Mouse (Mus musculus): ENCODE measurements at regions not wholly inside any gene's neighbourhood (a gene's known extent, or its start where the extent isn't known, plus 50 kb on each side); places are given as distances from the start of the nearest gene placed in this dataset.

DNA sequence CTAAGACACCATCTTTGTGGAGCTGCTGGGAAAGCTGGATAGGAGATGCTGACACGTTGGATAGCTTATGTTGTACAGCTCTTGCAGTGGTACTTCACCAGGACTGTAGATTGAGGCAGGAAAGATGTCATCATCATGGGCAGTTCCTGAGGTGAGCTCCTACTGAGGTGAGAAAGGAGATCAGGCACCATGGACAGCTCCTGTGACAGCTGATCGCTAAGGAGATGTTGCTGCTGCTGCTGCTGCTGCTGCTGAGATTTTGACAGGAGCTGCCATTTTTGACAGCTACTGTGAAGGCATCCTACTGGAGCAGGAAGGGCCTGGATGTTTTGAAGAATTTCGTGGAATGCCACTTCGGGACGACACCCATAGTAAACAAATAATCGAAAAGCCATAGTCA, 152.6 kb downstream of the Adam29 start:
- Histone ChIP-seq H3K4me3 (no peak overlapping the region), H3K27me3 (no peaks in the 10 kb centered on the region), H3K9me3 (replicated peaks) (no peaks in the 10 kb centered on the region), H3K9ac (no peak overlapping the region), H3K4me2 (replicated peaks) (no peak overlapping the region), H3K36me3 (no peaks in the 10 kb centered on the region), H3K4me1 (no peaks in the 10 kb centered on the region), H3K27ac (no peak overlapping the region)
- 65% methylated on average over 6 of the region's 6 CpGs for WGBS
- ATAC-seq (ENCODE audit: low FRiP score): no peak

DNA sequence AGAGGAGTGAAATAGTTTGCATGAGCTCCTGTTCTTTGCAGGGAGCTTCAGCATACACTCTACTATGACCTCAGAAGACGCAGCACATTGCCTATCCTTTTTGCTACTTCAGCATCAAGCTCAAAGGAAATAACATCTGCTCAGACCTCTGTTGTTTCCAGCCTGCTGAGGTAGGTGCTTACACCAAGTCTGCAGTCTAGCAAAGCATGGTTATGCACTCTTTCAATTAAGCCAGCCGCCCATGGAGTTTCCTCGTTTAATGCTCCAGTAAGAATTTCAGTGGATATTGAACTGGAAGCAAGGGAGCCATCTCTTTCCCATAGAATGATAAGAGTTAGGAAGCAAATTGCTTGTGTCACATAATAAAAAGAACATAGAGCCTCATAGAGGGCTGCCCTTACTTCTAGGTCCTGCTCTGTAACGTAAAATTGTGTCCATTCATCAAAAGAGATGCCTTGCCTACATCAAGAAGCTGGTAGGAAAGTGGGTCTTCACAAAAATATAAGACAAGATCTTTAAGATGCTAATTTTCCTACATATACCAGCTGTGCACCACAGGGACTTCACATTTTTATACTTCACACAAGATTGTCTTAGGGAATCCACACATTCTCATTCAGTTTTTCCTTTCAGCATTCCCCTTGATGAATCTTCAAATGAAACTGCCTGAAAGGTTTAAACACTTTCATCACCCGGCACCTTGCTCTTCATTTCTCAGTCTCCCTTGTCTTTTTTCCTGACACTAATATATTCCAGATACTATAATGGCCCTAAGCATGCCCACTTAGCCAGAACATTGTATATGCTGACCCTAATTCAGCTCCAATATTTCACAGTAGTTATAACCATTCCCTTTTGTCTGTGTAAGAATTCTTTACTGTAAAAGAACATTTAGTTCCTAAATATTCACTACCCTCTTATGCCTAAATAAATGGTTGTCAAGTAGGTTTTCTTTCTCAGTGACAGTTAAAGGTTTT, 182.2 kb downstream of the Adam29 start:
- no peaks in the 10 kb centered on the region for H3K36me3 ChIP-seq
- no peak for ATAC-seq (ENCODE audit: low FRiP score)
- H3K4me2 ChIP-seq (replicated peaks): no peak overlapping the region
- H3K4me3 ChIP-seq: no peak overlapping the region
- no peaks in the 10 kb centered on the region for H3K9me3 ChIP-seq (replicated peaks)
- H3K4me1 ChIP-seq: no peaks in the 10 kb centered on the region
- WGBS: 80% methylated on average over 5 of the region's 5 CpGs
- no peak overlapping the region for H3K9ac ChIP-seq
- H3K27me3 ChIP-seq: no peaks in the 10 kb centered on the region
- no peak overlapping the region for H3K27ac ChIP-seq

DNA sequence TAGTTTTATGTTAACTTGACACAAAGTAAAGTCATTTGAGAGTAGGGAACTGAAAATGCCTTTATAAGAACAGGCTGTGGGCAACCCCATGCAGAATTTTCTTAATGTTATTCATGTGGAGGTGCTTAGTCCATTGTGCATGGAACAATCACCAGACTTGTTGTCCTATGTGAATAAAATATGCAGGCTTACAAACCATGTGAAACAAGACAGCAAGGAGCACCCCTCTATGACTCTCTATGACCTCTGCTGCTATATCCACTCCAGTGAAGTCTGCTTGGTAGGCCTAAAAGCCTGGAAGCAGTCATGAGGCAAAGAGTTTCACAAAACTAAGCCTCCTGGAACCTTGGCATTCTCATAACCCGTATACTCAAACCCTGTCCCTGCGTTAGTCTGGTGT, 215.0 kb downstream of the Adam29 start:
- Histone ChIP-seq H3K4me1 (no peaks in the 10 kb centered on the region), H3K36me3 (no peaks in the 10 kb centered on the region), H3K9ac (no peak overlapping the region), H3K27me3 (no peaks in the 10 kb centered on the region), H3K9me3 (replicated peaks) (no peaks in the 10 kb centered on the region), H3K27ac (no peak overlapping the region), H3K4me2 (replicated peaks) (no peak overlapping the region), H3K4me3 (no peak overlapping the region)
- 0 out of 2 replicates have a peak, but pooled peaks have one; percentile 26 for ATAC-seq (ENCODE audit: low FRiP score)
- 84% methylated on average over 2 of the region's 2 CpGs for WGBS

GRCm38 (mm10) chr8:55680436-55680835, 226.3 kb downstream of the Adam29 start:
- no peak for ATAC-seq (ENCODE audit: low FRiP score)
- no peaks in the 10 kb centered on the region for H3K9me3 ChIP-seq (replicated peaks)
- H3K4me1 ChIP-seq: no peaks in the 10 kb centered on the region
- H3K9ac ChIP-seq: no peak overlapping the region
- H3K27me3 ChIP-seq: no peaks in the 10 kb centered on the region
- WGBS: 83% methylated on average over 1 of the region's 1 CpGs
- H3K27ac ChIP-seq: no peak overlapping the region
- no peaks in the 10 kb centered on the region for H3K36me3 ChIP-seq
- H3K4me3 ChIP-seq: no peak overlapping the region
- H3K4me2 ChIP-seq (replicated peaks): no peak overlapping the region

- no peaks in the 10 kb centered on the region for H3K4me1 ChIP-seq
- H3K4me3 ChIP-seq: no peak overlapping the region
- H3K9me3 ChIP-seq (replicated peaks): no peaks in the 10 kb centered on the region
- no peak overlapping the region for H3K27ac ChIP-seq
- ATAC-seq (ENCODE audit: low FRiP score): no peak
- H3K9ac ChIP-seq: no peak overlapping the region
- no peaks in the 10 kb centered on the region for H3K36me3 ChIP-seq
- no peaks in the 10 kb centered on the region for H3K27me3 ChIP-seq
- WGBS: 75% methylated on average over 2 of the region's 2 CpGs
- H3K4me2 ChIP-seq (replicated peaks): no peak overlapping the region
These were observed 268.0 kb downstream of the Adam29 start for GRCm38 (mm10) chr8:55638716-55639115.

GRCm38 (mm10) chr8:55622399-55622798, 284.3 kb downstream of the Adam29 start:
- no peaks in the 10 kb centered on the region for H3K9me3 ChIP-seq (replicated peaks)
- H3K36me3 ChIP-seq: no peaks in the 10 kb centered on the region
- no peak overlapping the region for H3K9ac ChIP-seq
- H3K27me3 ChIP-seq: no peaks in the 10 kb centered on the region
- no peak for ATAC-seq (ENCODE audit: low FRiP score)
- no peak overlapping the region for H3K27ac ChIP-seq
- H3K4me3 ChIP-seq: no peak overlapping the region
- 87% methylated on average over 2 of the region's 2 CpGs for WGBS
- H3K4me1 ChIP-seq: no peaks in the 10 kb centered on the region
- no peak overlapping the region for H3K4me2 ChIP-seq (replicated peaks)
